Mouse (Mus musculus): ENCODE measurements around the gene Gdi2. TPM values are rescaled to one million over a fixed set of nuclear protein-coding genes. Genes with fewer than 3 reads are reported as not detected.

The Gdi2 gene
- polyA plus RNA-seq, 2 experiments: 57.2 to 162 TPM

DNA sequence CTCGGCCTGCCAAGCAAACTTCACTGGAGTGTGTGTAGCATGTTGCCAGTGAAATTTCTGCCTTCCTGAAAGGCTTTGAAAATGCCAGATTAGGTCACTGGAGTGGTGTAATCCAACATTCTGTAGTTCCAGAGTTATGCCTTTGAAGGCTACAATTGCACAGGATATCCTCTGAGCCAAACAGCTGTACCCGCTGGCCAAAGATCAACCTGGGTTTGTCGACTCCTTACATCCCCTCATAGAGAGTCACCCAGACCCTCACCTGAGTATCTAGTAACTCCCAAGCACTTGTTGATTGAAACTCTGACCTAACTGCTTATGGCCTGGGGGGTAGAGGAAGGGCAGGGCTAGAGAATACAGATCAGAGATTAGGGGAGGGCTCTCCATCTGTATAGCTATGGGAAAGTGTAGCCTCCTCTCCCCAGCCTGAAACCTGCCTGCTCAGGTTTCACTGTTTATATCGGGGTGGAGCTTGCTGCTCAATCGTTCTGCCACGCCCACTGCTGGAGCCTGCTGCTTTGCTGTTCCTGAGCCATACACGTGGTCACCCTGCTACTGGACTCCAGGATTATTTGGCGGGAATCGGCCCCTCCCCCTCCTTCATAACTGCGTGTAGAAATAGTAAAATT lies 6.1 kb upstream of the Gdi2 start:
- peaks cover under 1 to 2% of the 10 kb centered on the region in 2 experiments; a peak in 3 of 4 replicates for H3K4me1 ChIP-seq (replicated peaks; ENCODE audit: control insufficient read depth in 2 of 2, insufficient read depth in 2 of 2, low read length in 1 of 2)
- TF ChIP-seq CTCF (IDR thresholded peaks at IDR 0.05; ENCODE audit: low read depth) (no peak), EP300 (IDR thresholded peaks at IDR 0.05; ENCODE audit: low read depth) (no peak)
- no peaks in the 10 kb centered on the region for H3K36me3 ChIP-seq (replicated peaks; ENCODE audit: control insufficient read depth, insufficient read depth, low read depth)
- 48% methylated on average over 10 of the region's 10 CpGs for WGBS (ENCODE audit: insufficient replicate concordance)
- no peaks in the 10 kb centered on the region for H3K27me3 ChIP-seq (ENCODE audit: control insufficient read depth, insufficient read depth, low read length)
- DNase-seq (ENCODE audit: low read depth in 3 of 3, low spot score in 3 of 3) (no peak), ATAC-seq (ENCODE audit: insufficient read depth) (peak; percentile 29; the same call in 1 of the 2 replicates)
- H3K27ac ChIP-seq: no peak overlapping the region
- no peak overlapping the region for H3K9ac ChIP-seq (replicated peaks)
- no peak overlapping the region for H3K4me2 ChIP-seq (ENCODE audit: low read depth)
- H3K4me3 ChIP-seq (ENCODE audit: insufficient read depth in 1 of 2, low read depth in 2 of 2, low read length in 2 of 2): no peak overlapping the region
- no peaks in the 10 kb centered on the region for H3K9me3 ChIP-seq (ENCODE audit: control insufficient read depth, low read length)

DNA sequence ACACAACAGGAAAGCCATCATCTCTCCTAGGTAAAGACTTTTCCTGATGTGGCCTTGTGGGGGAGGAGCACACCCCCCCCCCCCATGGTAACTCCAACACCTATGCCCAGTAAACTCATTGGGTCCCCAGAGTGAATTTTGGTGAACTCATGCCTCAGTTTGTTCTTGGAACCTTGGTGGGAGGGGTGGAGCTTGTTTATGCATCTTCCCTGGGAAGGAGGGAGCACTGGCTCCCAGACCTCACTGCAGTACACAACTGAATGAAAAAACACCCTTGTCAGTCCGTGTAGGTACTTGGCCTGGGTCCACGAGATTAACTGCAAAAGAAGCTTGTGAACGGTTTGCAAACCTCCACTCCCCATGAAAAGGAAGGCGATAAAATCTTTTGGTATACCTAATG lies 5.4 kb upstream of the Gdi2 start:
- TF ChIP-seq EP300 (IDR thresholded peaks at IDR 0.05; ENCODE audit: low read depth): no peak
- no peak for TF ChIP-seq CTCF (IDR thresholded peaks at IDR 0.05; ENCODE audit: low read depth)
- DNase-seq (ENCODE audit: low read depth in 3 of 3, low spot score in 3 of 3) (no peak), ATAC-seq (ENCODE audit: insufficient read depth) (no peak)
- WGBS (ENCODE audit: insufficient replicate concordance): 40% methylated on average over 4 of the region's 4 CpGs
- Histone ChIP-seq H3K4me3 (ENCODE audit: insufficient read depth in 1 of 2, low read depth in 2 of 2, low read length in 2 of 2) (no peak overlapping the region), H3K9me3 (ENCODE audit: control insufficient read depth, low read length) (no peaks in the 10 kb centered on the region), H3K4me1 (replicated peaks; ENCODE audit: control insufficient read depth in 2 of 2, insufficient read depth in 2 of 2, low read length in 1 of 2) (peaks cover 5 to 7% of the 10 kb centered on the region in 2 experiments), H3K4me2 (ENCODE audit: low read depth) (no peak overlapping the region), H3K27me3 (ENCODE audit: control insufficient read depth, insufficient read depth, low read length) (no peaks in the 10 kb centered on the region), H3K27ac (no peak overlapping the region), H3K9ac (replicated peaks) (no peak overlapping the region), H3K36me3 (replicated peaks; ENCODE audit: control insufficient read depth, insufficient read depth, low read depth) (no peaks in the 10 kb centered on the region)

DNA sequence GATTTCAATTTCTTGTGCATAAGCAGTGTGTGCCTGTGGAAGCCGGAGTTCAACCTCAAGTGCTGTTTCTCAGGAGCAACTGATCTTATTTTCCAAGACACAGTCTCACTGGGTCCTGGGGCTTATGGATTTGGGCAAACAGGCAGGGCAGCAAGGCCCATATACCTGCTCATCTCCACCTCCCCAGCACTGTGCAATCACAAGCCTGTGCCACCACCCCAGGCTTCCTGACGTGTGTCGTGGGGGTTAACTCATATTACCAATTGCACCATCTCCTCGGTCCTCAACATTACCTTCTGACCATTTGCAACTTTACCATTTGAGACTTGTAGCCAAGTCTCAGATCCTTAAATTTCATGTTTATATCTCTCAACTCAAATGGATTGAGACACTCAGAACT lies 3.7 kb upstream of the Gdi2 start:
- H3K27ac ChIP-seq: no peak overlapping the region
- TF ChIP-seq CTCF (IDR thresholded peaks at IDR 0.05; ENCODE audit: low read depth) (no peak), EP300 (IDR thresholded peaks at IDR 0.05; ENCODE audit: low read depth) (no peak)
- no peak overlapping the region for H3K4me3 ChIP-seq (ENCODE audit: insufficient read depth in 1 of 2, low read depth in 2 of 2, low read length in 2 of 2)
- no peak overlapping the region for H3K4me2 ChIP-seq (ENCODE audit: low read depth)
- peaks cover 5 to 7% of the 10 kb centered on the region in 2 experiments for H3K4me1 ChIP-seq (replicated peaks; ENCODE audit: control insufficient read depth in 2 of 2, insufficient read depth in 2 of 2, low read length in 1 of 2)
- H3K27me3 ChIP-seq (ENCODE audit: control insufficient read depth, insufficient read depth, low read length): no peaks in the 10 kb centered on the region
- 71% methylated on average over 4 of the region's 4 CpGs for WGBS (ENCODE audit: insufficient replicate concordance)
- no peak overlapping the region for H3K9ac ChIP-seq (replicated peaks)
- H3K9me3 ChIP-seq (ENCODE audit: control insufficient read depth, low read length): no peaks in the 10 kb centered on the region
- DNase-seq (ENCODE audit: low read depth in 3 of 3, low spot score in 3 of 3) (no peak), ATAC-seq (ENCODE audit: insufficient read depth) (no peak)
- no peaks in the 10 kb centered on the region for H3K36me3 ChIP-seq (replicated peaks; ENCODE audit: control insufficient read depth, insufficient read depth, low read depth)

DNA sequence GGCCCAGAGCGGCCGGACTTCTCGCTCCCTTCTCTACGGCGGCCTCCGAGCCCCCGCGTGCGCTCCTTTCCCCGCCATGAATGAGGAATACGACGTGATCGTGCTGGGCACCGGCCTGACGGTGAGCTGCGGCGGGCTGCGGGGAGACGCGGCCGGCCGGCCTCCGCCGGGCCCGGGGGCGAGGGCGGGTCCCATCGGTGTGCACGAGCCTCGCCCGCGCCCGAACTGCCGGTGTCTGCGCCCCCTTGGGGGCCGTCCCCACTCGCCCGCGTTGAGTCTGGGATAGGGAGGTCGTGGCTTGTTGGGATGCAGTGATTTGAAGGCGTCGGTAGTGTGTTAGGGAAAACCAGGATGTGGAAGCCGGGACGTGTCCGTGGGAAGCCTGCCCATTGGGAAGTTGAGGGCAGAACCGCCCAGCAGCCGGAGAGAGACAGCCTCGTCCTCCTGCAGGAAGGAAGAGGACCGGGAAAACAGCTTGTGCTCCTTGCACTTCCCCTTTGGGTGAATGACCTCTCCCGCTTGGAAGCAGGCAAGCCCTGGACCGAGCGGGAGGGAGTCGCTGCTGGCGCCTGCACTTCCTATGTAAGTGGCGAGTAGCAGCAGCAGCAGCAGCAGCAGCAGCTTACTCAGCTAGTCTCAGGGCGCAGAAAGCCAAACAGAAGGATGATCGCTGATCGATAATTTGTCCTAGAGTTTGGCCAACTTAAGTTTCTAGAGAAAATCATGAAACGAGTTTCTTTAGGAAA lies 533 bp downstream of the Gdi2 start:
- peak overlapping the region; percentile 81 for H3K27ac ChIP-seq
- peaks cover 16 to 19% of the 10 kb centered on the region in 2 experiments for H3K4me1 ChIP-seq (replicated peaks; ENCODE audit: control insufficient read depth in 2 of 2, insufficient read depth in 2 of 2, low read length in 1 of 2)
- no peak; the same call in 1 of the 2 replicates for TF ChIP-seq CTCF (IDR thresholded peaks at IDR 0.05; ENCODE audit: low read depth)
- no peak for TF ChIP-seq EP300 (IDR thresholded peaks at IDR 0.05; ENCODE audit: low read depth)
- H3K4me2 ChIP-seq (ENCODE audit: low read depth): peak overlapping the region; percentile 92
- peak overlapping the region; percentile 78 to 88 for H3K4me3 ChIP-seq (ENCODE audit: insufficient read depth in 1 of 2, low read depth in 2 of 2, low read length in 2 of 2)
- H3K36me3 ChIP-seq (replicated peaks; ENCODE audit: control insufficient read depth, insufficient read depth, low read depth): no peaks in the 10 kb centered on the region
- peak in 2 of 3 experiments; percentile 31 to 46 for DNase-seq (ENCODE audit: low read depth in 3 of 3, low spot score in 3 of 3)
- under 1% methylated on average over 59 of the region's 59 CpGs for WGBS (ENCODE audit: insufficient replicate concordance)
- H3K27me3 ChIP-seq (ENCODE audit: control insufficient read depth, insufficient read depth, low read length): no peaks in the 10 kb centered on the region
- H3K9ac ChIP-seq (replicated peaks): peak overlapping the region; percentile 81
- no peaks in the 10 kb centered on the region for H3K9me3 ChIP-seq (ENCODE audit: control insufficient read depth, low read length)
- ATAC-seq (ENCODE audit: insufficient read depth): peak; percentile 70

DNA sequence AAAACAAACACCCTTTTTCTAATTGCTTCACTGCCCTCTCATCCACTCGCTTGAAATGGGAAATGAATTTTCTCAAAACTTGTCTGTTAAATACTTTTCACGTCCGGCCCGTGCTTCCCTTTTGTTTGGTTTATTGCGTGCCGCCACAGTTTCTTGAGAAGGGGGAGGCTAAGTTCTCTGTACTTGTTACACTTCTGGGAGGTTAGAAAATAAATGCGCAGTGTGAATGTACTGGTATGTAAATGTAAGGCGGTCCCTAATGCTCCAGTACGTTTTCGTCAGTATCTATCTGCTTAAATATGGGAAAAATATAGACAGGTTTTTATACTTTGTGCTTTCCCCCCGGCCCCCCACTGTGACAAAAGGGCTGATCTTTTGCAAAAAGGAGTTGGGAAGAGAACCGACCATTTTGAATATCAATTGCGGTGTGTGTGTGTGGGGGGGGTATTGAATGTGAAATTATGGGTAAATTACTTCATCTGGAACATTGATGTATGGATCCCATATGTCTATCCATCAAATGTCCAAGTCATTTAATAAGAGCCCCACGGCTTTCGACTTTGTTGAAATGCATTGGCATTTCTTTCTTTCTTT lies 1.2 kb downstream of the Gdi2 start:
- 4% methylated on average over 15 of the region's 15 CpGs for WGBS (ENCODE audit: insufficient replicate concordance)

More for the DNA sequence above, 1.2 kb downstream of the Gdi2 start:
- Histone ChIP-seq H3K27ac (peak overlapping the region; percentile 81), H3K4me2 (ENCODE audit: low read depth) (peak overlapping the region; percentile 92), H3K4me1 (replicated peaks; ENCODE audit: control insufficient read depth in 2 of 2, insufficient read depth in 2 of 2, low read length in 1 of 2) (peaks cover 16 to 19% of the 10 kb centered on the region in 2 experiments), H3K9me3 (ENCODE audit: control insufficient read depth, low read length) (no peaks in the 10 kb centered on the region), H3K36me3 (replicated peaks; ENCODE audit: control insufficient read depth, insufficient read depth, low read depth) (no peaks in the 10 kb centered on the region), H3K4me3 (ENCODE audit: insufficient read depth in 1 of 2, low read depth in 2 of 2, low read length in 2 of 2) (peak overlapping the region; percentile 78 to 88), H3K9ac (replicated peaks) (peak overlapping the region; percentile 81), H3K27me3 (ENCODE audit: control insufficient read depth, insufficient read depth, low read length) (no peaks in the 10 kb centered on the region)
- ATAC-seq (ENCODE audit: insufficient read depth): no peak
- peak in 2 of 3 experiments; percentile 9 to 31 for DNase-seq (ENCODE audit: low read depth in 3 of 3, low spot score in 3 of 3)
- no peak for TF ChIP-seq CTCF (IDR thresholded peaks at IDR 0.05; ENCODE audit: low read depth)
- TF ChIP-seq EP300 (IDR thresholded peaks at IDR 0.05; ENCODE audit: low read depth): no peak

All from liver, embryonic 14.5 days (tissue).